Mouse (Mus musculus): ENCODE results near the gene Ccnl2. TPM values are rescaled to one million over a fixed set of nuclear protein-coding genes. Genes with fewer than 3 reads are reported as not detected.
"Not testable (repeated sequence)": the region's sequence is repeated elsewhere in the genome, so short reads cannot be mapped to it uniquely, and the experiment has no call there.

Gene Ccnl2
- polyA plus RNA-seq, 1 experiment from 2014 or later: 173 TPM

DNA sequence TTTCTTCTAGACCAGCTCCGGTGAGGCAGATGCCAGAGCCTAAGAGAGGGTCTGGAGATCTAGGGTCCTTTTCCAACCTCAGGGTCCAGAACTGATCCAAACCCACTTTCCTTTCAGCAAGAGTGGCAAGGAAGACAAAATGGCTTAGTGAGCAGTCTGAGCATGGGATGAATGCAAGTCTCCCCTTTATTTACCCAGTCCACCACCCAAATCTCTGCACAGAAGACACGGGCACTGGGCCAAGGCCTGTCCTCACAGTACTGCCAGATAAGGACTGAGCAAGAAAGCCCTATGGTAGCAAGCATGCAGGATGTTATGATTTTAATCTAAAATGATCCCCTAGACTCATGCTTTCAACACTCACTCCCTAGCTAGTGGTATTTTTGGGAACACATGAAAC lies 34.5 kb upstream of the Ccnl2 start:
- H3K9me3 ChIP-seq (replicated peaks): no peaks in the 10 kb centered on the region
- no peak overlapping the region for H3K27ac ChIP-seq
- no peak overlapping the region for H3K4me2 ChIP-seq
- no peak for ATAC-seq (replicated peaks; ENCODE audit: low FRiP score)
- peaks cover 20% of the 10 kb centered on the region for H3K27me3 ChIP-seq
- peaks cover 40% of the 10 kb centered on the region for H3K4me1 ChIP-seq
- H3K4me3 ChIP-seq (replicated peaks): no peak overlapping the region
- 82% methylated on average over 2 of the region's 2 CpGs for WGBS
- no peaks in the 10 kb centered on the region for H3K36me3 ChIP-seq
- H3K9ac ChIP-seq: no peak overlapping the region

DNA sequence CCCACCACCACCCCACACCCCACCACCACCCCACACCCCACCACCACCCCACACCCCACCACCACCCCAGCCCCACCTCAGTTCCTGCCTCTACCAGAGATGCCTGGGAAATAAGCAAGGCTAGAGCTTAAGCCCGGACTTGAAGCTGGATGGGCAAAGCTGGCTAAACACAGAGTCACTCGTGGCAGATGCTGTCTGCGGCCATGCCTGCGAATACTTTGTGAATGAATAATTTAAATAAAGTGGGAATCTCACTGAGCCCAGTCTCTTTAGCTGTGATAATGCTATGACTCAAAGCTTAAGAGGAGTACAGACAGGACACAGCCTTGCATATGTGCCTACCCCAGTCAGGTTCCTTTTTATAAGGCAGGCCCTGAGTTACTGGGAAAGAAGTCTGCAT lies 32.8 kb upstream of the Ccnl2 start:
- no peaks in the 10 kb centered on the region for H3K36me3 ChIP-seq
- ATAC-seq (replicated peaks; ENCODE audit: low FRiP score): no peak
- H3K9ac ChIP-seq: no peak overlapping the region
- 84% methylated on average over 4 of the region's 4 CpGs for WGBS
- H3K27me3 ChIP-seq: peaks cover 11% of the 10 kb centered on the region
- no peak overlapping the region for H3K4me2 ChIP-seq
- no peak overlapping the region for H3K27ac ChIP-seq
- no peaks in the 10 kb centered on the region for H3K9me3 ChIP-seq (replicated peaks)
- H3K4me1 ChIP-seq: peaks cover 40% of the 10 kb centered on the region
- no peak overlapping the region for H3K4me3 ChIP-seq (replicated peaks)

GRCm38 (mm10) chr4:155780895-155781294 lies 31.4 kb upstream of the Ccnl2 start:
- Histone ChIP-seq H3K27me3 (no peaks in the 10 kb centered on the region; the same call in none of the 2 replicates), H3K27ac (peak overlapping the region; percentile 75), H3K9me3 (replicated peaks) (no peaks in the 10 kb centered on the region), H3K4me3 (replicated peaks) (no peak overlapping the region), H3K9ac (no peak overlapping the region), H3K4me1 (peaks cover 30% of the 10 kb centered on the region), H3K36me3 (no peaks in the 10 kb centered on the region), H3K4me2 (0 out of 2 replicates have a peak overlapping the region, but pooled peaks have one; percentile 20)
- no peak for ATAC-seq (replicated peaks; ENCODE audit: low FRiP score)
- 18% methylated on average over 6 of the region's 6 CpGs for whole genome bisulfite sequencing

GRCm38 (mm10) chr4:155783486-155784080 lies 28.7 kb upstream of the Ccnl2 start:
- WGBS: 38% methylated on average over 16 of the region's 16 CpGs
- peak overlapping the region; percentile 92 for H3K4me2 ChIP-seq

DNA sequence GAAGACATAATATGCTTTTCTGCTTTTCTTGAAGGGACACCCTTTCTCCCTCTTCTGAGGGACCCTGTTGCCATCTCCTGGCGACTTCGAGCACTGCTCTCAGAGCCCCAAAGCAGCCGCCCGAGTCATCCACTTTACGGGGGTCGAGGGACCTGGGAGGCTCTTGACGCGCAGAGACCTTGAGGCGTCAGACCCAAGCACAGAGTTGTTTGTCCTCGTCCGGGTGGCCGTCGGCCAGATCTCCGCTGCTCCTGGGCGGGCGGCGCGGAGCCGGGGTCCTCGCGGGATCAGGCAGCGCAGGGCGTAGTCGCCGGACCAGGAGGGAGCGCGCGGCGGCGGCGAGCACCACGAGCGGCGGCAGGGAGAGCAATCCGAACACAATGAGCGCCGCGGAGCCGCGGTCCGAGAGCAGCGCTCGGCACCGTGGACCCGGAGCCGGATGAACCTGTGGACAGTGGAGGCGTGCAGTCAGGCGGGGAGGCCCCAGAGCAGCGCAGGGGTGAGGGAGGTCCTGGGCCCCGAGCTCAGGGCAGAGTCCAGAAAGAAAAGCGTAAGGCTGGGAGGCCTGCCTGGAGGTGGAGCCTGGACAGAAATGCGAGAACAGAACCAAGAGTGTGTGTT lies 28.1 kb upstream of the Ccnl2 start:
- under 1% methylated on average over 52 of the region's 52 CpGs for WGBS
- no peaks in the 10 kb centered on the region for H3K36me3 ChIP-seq
- H3K4me3 ChIP-seq (replicated peaks): peak overlapping the region; percentile 70

More at GRCm38 (mm10) chr4:155783486-155784080, 28.7 kb upstream of the Ccnl2 start:
- Histone ChIP-seq H3K4me3 (replicated peaks) (peak overlapping the region; percentile 70), H3K27ac (peak overlapping the region; percentile 86; the same call in 1 of the 2 replicates), H3K9me3 (replicated peaks) (no peaks in the 10 kb centered on the region), H3K36me3 (no peaks in the 10 kb centered on the region), H3K9ac (peak overlapping the region; percentile 69), H3K4me1 (peaks cover 19% of the 10 kb centered on the region), H3K27me3 (no peaks in the 10 kb centered on the region; the same call in 1 of the 2 replicates)
- peak; percentile 37 for ATAC-seq (replicated peaks; ENCODE audit: low FRiP score)

DNA sequence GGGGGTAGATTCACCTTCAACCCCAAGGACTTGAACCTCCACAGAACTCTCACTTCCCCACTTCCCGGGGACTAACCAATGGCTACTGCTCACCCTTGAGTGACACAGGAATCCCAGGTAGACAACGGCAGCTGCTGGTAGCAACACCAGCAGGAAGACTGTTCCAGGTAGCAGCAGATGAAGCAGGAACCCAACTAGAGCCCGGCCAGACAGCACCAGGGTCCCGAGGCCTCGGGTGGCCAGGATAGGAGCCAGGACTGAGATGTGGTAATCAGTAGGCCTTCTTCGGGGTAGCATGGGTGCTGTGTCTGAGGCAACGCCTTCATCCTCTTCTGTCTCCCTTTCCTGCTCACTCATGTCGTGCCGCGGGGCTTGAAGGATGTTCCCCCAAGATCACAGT lies 27.0 kb upstream of the Ccnl2 start:
- Histone ChIP-seq H3K9me3 (replicated peaks) (no peaks in the 10 kb centered on the region), H3K27me3 (no peaks in the 10 kb centered on the region), H3K36me3 (no peaks in the 10 kb centered on the region), H3K4me3 (replicated peaks) (no peak overlapping the region), H3K4me1 (peaks cover 19% of the 10 kb centered on the region), H3K27ac (no peak overlapping the region), H3K4me2 (no peak overlapping the region), H3K9ac (no peak overlapping the region)
- no peak for ATAC-seq (replicated peaks; ENCODE audit: low FRiP score)
- WGBS: 85% methylated on average over 10 of the region's 10 CpGs

More for the DNA sequence above, 28.1 kb upstream of the Ccnl2 start:
- H3K4me2 ChIP-seq: peak overlapping the region; percentile 92
- peak; percentile 86 for ATAC-seq (replicated peaks; ENCODE audit: low FRiP score)
- peak overlapping the region; percentile 69 for H3K9ac ChIP-seq
- no peaks in the 10 kb centered on the region for H3K9me3 ChIP-seq (replicated peaks)
- H3K27ac ChIP-seq: peak overlapping the region; percentile 86
- H3K4me1 ChIP-seq: peaks cover 19% of the 10 kb centered on the region
- H3K27me3 ChIP-seq: no peaks in the 10 kb centered on the region

- 75% methylated on average over 5 of the region's 5 CpGs for WGBS
- Histone ChIP-seq H3K36me3 (no peaks in the 10 kb centered on the region), H3K9me3 (replicated peaks) (no peaks in the 10 kb centered on the region), H3K4me3 (replicated peaks) (peak within 1 kb of the TSS; percentile 70), H3K4me1 (peaks cover 22% of the 10 kb centered on the region), H3K4me2 (peak within 1 kb of the TSS; percentile 92), H3K9ac (peak within 1 kb of the TSS; percentile 69; the same call in 1 of the 2 replicates), H3K27me3 (no peaks in the 10 kb centered on the region), H3K27ac (peak within 1 kb of the TSS; percentile 86; the same call in 1 of the 2 replicates)
- ATAC-seq (replicated peaks; ENCODE audit: low FRiP score): no peak
Observed at GRCm38 (mm10) chr4:155785819-155786218, 26.5 kb upstream of the Ccnl2 start, which contains the start of gene Tmem88b. Gene Tmem88b (minus strand): TSS chr4:155785874.

GRCm38 (mm10) chr4:155788300-155788699 lies 24.0 kb upstream of the Ccnl2 start:
- no peak overlapping the region for H3K4me3 ChIP-seq (replicated peaks)
- H3K36me3 ChIP-seq: no peaks in the 10 kb centered on the region
- 84% methylated on average over 3 of the region's 3 CpGs for WGBS

GRCm38 (mm10) chr4:155788833-155789232 lies 23.5 kb upstream of the Ccnl2 start:
- not testable (repeated sequence) for H3K4me3 ChIP-seq (replicated peaks); H3K27me3 ChIP-seq; H3K9me3 ChIP-seq (replicated peaks); H3K36me3 ChIP-seq; ATAC-seq (replicated peaks; ENCODE audit: low FRiP score); H3K4me2 ChIP-seq; H3K27ac ChIP-seq; H3K9ac ChIP-seq
- WGBS: 79% methylated on average over 4 of the region's 4 CpGs
- H3K4me1 ChIP-seq: peaks cover 29% of the 10 kb centered on the region

More at GRCm38 (mm10) chr4:155788300-155788699, 24.0 kb upstream of the Ccnl2 start:
- Histone ChIP-seq H3K4me1 (peaks cover 34% of the 10 kb centered on the region), H3K27ac (no peak overlapping the region), H3K4me2 (no peak overlapping the region), H3K27me3 (no peaks in the 10 kb centered on the region), H3K9ac (no peak overlapping the region), H3K9me3 (replicated peaks) (no peaks in the 10 kb centered on the region)
- no peak for ATAC-seq (replicated peaks; ENCODE audit: low FRiP score)

- Histone ChIP-seq H3K9ac (no peak within 1 kb of the TSS), H3K36me3 (no peaks in the 10 kb centered on the region), H3K4me2 (peak within 1 kb of the TSS; percentile 38; the same call in 1 of the 2 replicates), H3K27ac (peak within 1 kb of the TSS; percentile 9), H3K4me3 (replicated peaks) (no peak within 1 kb of the TSS), H3K4me1 (peaks cover 21% of the 10 kb centered on the region), H3K9me3 (replicated peaks) (no peaks in the 10 kb centered on the region), H3K27me3 (no peaks in the 10 kb centered on the region)
- WGBS: 84% methylated on average over 3 of the region's 3 CpGs
- ATAC-seq (replicated peaks; ENCODE audit: low FRiP score): no peak
Observed at GRCm38 (mm10) chr4:155790021-155790489, 22.2 kb upstream of the Ccnl2 start, which contains the start of gene Ankrd65. Gene Ankrd65 (plus strand): TSS chr4:155790439.

DNA sequence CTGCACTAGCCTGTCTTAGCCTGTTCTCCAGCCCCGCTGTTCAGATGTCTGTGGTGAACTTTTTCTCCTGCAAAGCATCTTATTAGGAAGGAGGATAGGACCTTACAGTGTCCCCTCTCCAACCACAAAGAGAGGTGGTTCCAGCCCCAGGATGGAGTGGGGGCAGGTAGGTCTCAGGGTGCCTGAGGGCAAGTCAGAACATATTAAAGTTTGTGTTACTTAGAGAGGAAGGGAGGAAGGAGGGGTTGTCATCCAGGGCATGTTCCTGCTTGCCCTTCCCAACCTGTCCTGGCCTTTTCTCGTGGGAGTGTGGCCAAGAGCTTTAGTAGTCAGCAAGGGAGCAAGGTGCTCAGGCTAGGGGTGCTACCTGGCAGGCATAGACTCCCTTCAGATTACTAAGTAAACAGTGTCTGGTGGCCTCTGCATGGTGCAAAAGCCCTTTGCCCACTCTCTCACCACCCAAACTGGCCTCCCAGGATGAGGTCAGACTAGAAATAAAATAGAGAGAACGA lies 21.6 kb upstream of the Ccnl2 start:
- ATAC-seq (replicated peaks; ENCODE audit: low FRiP score): peak; percentile 34; the same call in 1 of the 2 replicates
- Histone ChIP-seq H3K9me3 (replicated peaks) (no peaks in the 10 kb centered on the region), H3K36me3 (no peaks in the 10 kb centered on the region), H3K4me3 (replicated peaks) (no peak overlapping the region), H3K27me3 (no peaks in the 10 kb centered on the region), H3K27ac (0 out of 2 replicates have a peak overlapping the region, but pooled peaks have one; percentile 9), H3K4me1 (peaks cover 21% of the 10 kb centered on the region), H3K4me2 (no peak overlapping the region), H3K9ac (no peak overlapping the region)
- WGBS: 40% methylated on average over 3 of the region's 3 CpGs

Data from kidney, embryonic 15.5 days (tissue).